9 mouse cellular contexts compared by ENCODE assay signal in genomic region chr17:45655820-45656219, GRCm38 (mm10). TPM values are rescaled to one million over a fixed set of nuclear protein-coding genes. Genes with fewer than 3 reads are reported as not detected.
A peak's percentile ranks its signal among the peaks of the same experiment; 100 is the strongest.
DNase-seq lines count a peak whose midpoint lies in the region; ATAC-seq and TF ChIP-seq lines count a peak whose summit lies in the region.
"Had no signal": no experiment of that assay in that cellular context is flagged by ENCODE, and none has a peak within 500 bp of the region (broad histone marks: within the 10 kb centered on the region; RNA-seq: fewer than 3 reads in every experiment).

No protein-coding gene starts in this region.

- peak; percentile 42 to 78 for DNase-seq in cerebellum, postnatal 14 days
- no peak for DNase-seq in cerebellum, adult 8-10 months
- DNase-seq in lung, embryonic 14.5 days = peak; percentile 38
- DNase-seq in lung, postnatal 25 days (ENCODE audit: low spot score) = no peak
- DNase-seq in mesoderm, embryonic 11.5 days (ENCODE audit: low read depth, low spot score) = peak; percentile 27
- no peak for DNase-seq in frontal cortex, postnatal 14 days (ENCODE audit: low spot score in 2 of 2)

- no peak overlapping the region for H3K4me3 ChIP-seq in lung, embryonic 14.5 days (ENCODE audit: low read depth, low read length)
- H3K4me3 ChIP-seq in cortical plate, adult 2 months (ENCODE audit: insufficient read depth, low read length) = no peak overlapping the region

- H3K9ac ChIP-seq in lung, embryonic 14.5 days = no peak overlapping the region

- no peaks in the 10 kb centered on the region for H3K9me3 ChIP-seq in lung, embryonic 14.5 days (ENCODE audit: low read depth, low read length)

- ATAC-seq in lung, embryonic 14.5 days (ENCODE audit: insufficient read depth) = no peak
- ATAC-seq in erythroid progenitor cell, adult 5-6 weeks (replicated peaks; ENCODE audit: low FRiP score, poor library complexity, severe bottlenecking) = no peak
- ATAC-seq: intestine, embryonic 16.5 days had no signal

- H3K4me2 ChIP-seq in lung, embryonic 14.5 days = no peak overlapping the region

- no peaks in the 10 kb centered on the region for H3K27me3 ChIP-seq in lung, embryonic 14.5 days (ENCODE audit: insufficient read depth, low read length)

- 24% methylated on average over 6 of the region's 6 CpGs for WGBS in lung, embryonic 14.5 days

- peaks cover 2% of the 10 kb centered on the region; the same call in 1 of the 2 replicates for H3K36me3 ChIP-seq in lung, embryonic 14.5 days (ENCODE audit: insufficient read depth)

- no peaks in the 10 kb centered on the region for H3K4me1 ChIP-seq in lung, embryonic 14.5 days (ENCODE audit: insufficient read depth)
- no peaks in the 10 kb centered on the region for H3K4me1 ChIP-seq in cortical plate, adult 2 months (ENCODE audit: control insufficient read depth, insufficient read depth, low read length)

- TF ChIP-seq CTCF in lung, embryonic 14.5 days (IDR thresholded peaks at IDR 0.05; ENCODE audit: low read depth) = peak; percentile 38
- TF ChIP-seq CTCF in cortical plate, adult 2 months (IDR thresholded peaks at IDR 0.05; ENCODE audit: extremely low read depth, insufficient read depth, low read length) = 0 out of 2 replicates have a peak, but pooled peaks have one; percentile 27

- H3K27ac ChIP-seq in lung, embryonic 14.5 days (ENCODE audit: low read depth) = no peak overlapping the region
- H3K27ac ChIP-seq in cortical plate, adult 2 months (ENCODE audit: insufficient read depth, low read length) = no peak overlapping the region

- no peak for TF ChIP-seq POLR2A in cortical plate, adult 2 months (IDR thresholded peaks at IDR 0.05; ENCODE audit: extremely low read depth, insufficient read depth, low read length)

RNA-seq across cellular contexts. Expression of gene Capn11, which starts 3.3 kb away (rescaled TPM):
- polyA plus RNA-seq in lung, embryonic 14.5 days (2014; fragmentation: Nextera tagmentation; extraction: Ambion mirVana) = 0.07 TPM in 1 of 2 replicates, not detected in the other
- polyA plus RNA-seq in cortical plate, adult 2 months (2012; rRNA removed) = 0.21 and 2.1 TPM in 2 replicates
- total RNA-seq in erythroid progenitor cell, adult 5-6 weeks (2015; ENCODE audit: low replicate concordance) = 1.1 TPM in 1 of 2 replicates, not detected in the other
- total RNA-seq in erythroid progenitor cell, adult 5-6 weeks (2017; ENCODE audit: low replicate concordance) = 0.23 and 0.26 TPM in 2 replicates

RNA-seq across cellular contexts. Expression of gene Mrpl14, which starts 30.3 kb away (rescaled TPM):
- 162 and 168 TPM in 2 replicates for polyA plus RNA-seq in lung, embryonic 14.5 days (2014; fragmentation: Nextera tagmentation; extraction: Ambion mirVana)
- 57.1 and 63.8 TPM in 2 replicates for polyA plus RNA-seq in cortical plate, adult 2 months (2012; rRNA removed)
- 28.8 and 39.8 TPM in 2 replicates for total RNA-seq in erythroid progenitor cell, adult 5-6 weeks (2015; ENCODE audit: low replicate concordance)
- total RNA-seq in erythroid progenitor cell, adult 5-6 weeks (2017; ENCODE audit: low replicate concordance) = 8.5 and 8.7 TPM in 2 replicates

RNA-seq across cellular contexts. Expression of gene Tmem63b, which starts 30.9 kb away (rescaled TPM):
- polyA plus RNA-seq in lung, embryonic 14.5 days (2014; fragmentation: Nextera tagmentation; extraction: Ambion mirVana) = 29.7 and 31.3 TPM in 2 replicates
- 206 and 219 TPM in 2 replicates for polyA plus RNA-seq in cortical plate, adult 2 months (2012; rRNA removed)
- 3.2 and 3.8 TPM in 2 replicates for total RNA-seq in erythroid progenitor cell, adult 5-6 weeks (2015; ENCODE audit: low replicate concordance)
- total RNA-seq in erythroid progenitor cell, adult 5-6 weeks (2017; ENCODE audit: low replicate concordance) = 5.9 and 11.6 TPM in 2 replicates

RNA-seq across cellular contexts. Expression of gene Mymx, which starts 53.9 kb away (rescaled TPM):
- not detected in 2 replicates for polyA plus RNA-seq in lung, embryonic 14.5 days (2014; fragmentation: Nextera tagmentation; extraction: Ambion mirVana)
- polyA plus RNA-seq in cortical plate, adult 2 months (2012; rRNA removed) = not detected in 2 replicates
- not detected in 2 replicates for total RNA-seq in erythroid progenitor cell, adult 5-6 weeks (2015; ENCODE audit: low replicate concordance)
- not detected in 2 replicates for total RNA-seq in erythroid progenitor cell, adult 5-6 weeks (2017; ENCODE audit: low replicate concordance)

RNA-seq across cellular contexts. Expression of gene Slc29a1, which starts 56.4 kb away (rescaled TPM):
- 75.4 and 82.2 TPM in 2 replicates for polyA plus RNA-seq in lung, embryonic 14.5 days (2014; fragmentation: Nextera tagmentation; extraction: Ambion mirVana)
- 35.9 and 37.6 TPM in 2 replicates for polyA plus RNA-seq in cortical plate, adult 2 months (2012; rRNA removed)
- 101 and 133 TPM in 2 replicates for total RNA-seq in erythroid progenitor cell, adult 5-6 weeks (2015; ENCODE audit: low replicate concordance)
- total RNA-seq in erythroid progenitor cell, adult 5-6 weeks (2017; ENCODE audit: low replicate concordance) = 108 and 151 TPM in 2 replicates

Comparison
In these comparisons a context has a peak if more than half of its experiments do, and no peak if none do; other contexts are left out.
1. DNase-seq: peak in cerebellum, postnatal 14 days (2 of 2), lung, embryonic 14.5 days (single experiment) and mesoderm, embryonic 11.5 days (single experiment); none in cerebellum, adult 8-10 months (single experiment), lung, postnatal 25 days (single experiment) and frontal cortex, postnatal 14 days (0 of 2).